Mouse (Mus musculus): ENCODE data around the gene Fxyd1. TPM values are rescaled to one million over a fixed set of nuclear protein-coding genes. Genes with fewer than 3 reads are reported as not detected.
A peak's percentile ranks its signal among the peaks of the same experiment; 100 is the strongest.

The Fxyd1 gene
- polyA plus RNA-seq, 1 experiment, result not detected

DNA sequence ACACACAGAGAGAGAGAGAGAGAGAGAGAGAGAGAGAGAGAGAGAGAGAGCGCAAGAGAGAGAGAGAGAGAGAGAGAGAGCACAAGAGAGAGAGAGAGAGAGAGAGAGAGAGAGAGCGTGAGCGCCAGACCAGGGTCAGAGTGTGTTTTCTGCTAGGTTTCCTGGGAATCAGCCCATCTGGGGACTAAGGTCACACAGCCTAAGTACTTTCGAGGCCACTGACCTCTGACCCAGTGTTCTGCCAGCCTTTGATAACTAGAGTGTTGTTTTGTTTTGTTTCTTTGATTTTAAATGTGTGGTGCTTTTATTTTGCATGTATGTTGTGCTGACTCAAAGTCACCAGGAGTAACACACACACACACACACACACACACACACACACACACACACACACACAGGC is 1.1 kb downstream of the Fxyd1 start:
- H3K27me3 ChIP-seq (replicated peaks), result peaks cover 77% of the 10 kb centered on the region
- no peaks in the 10 kb centered on the region for H3K9me3 ChIP-seq
- TF ChIP-seq GATA1 (IDR thresholded peaks at IDR 0.05; ENCODE audit: borderline replicate concordance, low read length), result no peak
- TF ChIP-seq FLI1 (IDR thresholded peaks at IDR 0.05; ENCODE audit: low read length), result no peak
- H3K4me3 ChIP-seq (replicated peaks), result no peak overlapping the region
- peaks cover 44% of the 10 kb centered on the region for H3K4me1 ChIP-seq
- no peaks in the 10 kb centered on the region for H3K36me3 ChIP-seq (replicated peaks; ENCODE audit: low read length)

DNA sequence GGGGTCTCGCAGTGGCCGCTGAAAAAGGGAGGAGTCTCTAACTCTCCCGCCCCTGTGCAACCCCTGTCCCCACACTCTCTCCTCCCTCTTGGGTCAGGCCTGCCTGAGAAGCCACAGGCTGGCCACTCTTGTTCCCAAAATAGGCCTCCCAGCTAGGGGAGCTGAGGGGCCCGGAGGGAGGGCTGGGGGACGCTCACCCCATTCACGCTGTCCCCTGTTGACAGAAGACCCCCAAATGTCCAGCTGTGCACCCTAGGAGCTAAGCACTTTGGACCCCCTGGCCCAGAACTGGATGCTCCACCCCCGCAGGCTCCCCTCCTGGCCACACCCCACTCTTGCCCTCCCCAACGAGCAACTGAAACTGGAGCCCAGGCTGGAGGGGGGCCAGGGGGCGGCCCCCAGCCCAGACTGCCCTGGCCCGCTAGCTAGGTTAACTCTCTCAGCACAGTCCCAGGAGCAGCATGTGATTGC is 1.6 kb downstream of the Fxyd1 start:
- no peaks in the 10 kb centered on the region for H3K9me3 ChIP-seq
- peaks cover 77% of the 10 kb centered on the region for H3K27me3 ChIP-seq (replicated peaks)
- H3K4me3 ChIP-seq (replicated peaks), result no peak overlapping the region
- no peaks in the 10 kb centered on the region for H3K36me3 ChIP-seq (replicated peaks; ENCODE audit: low read length)
- no peak for TF ChIP-seq GATA1 (IDR thresholded peaks at IDR 0.05; ENCODE audit: borderline replicate concordance, low read length)
- no peak for TF ChIP-seq FLI1 (IDR thresholded peaks at IDR 0.05; ENCODE audit: low read length)
- peaks cover 49% of the 10 kb centered on the region for H3K4me1 ChIP-seq

DNA sequence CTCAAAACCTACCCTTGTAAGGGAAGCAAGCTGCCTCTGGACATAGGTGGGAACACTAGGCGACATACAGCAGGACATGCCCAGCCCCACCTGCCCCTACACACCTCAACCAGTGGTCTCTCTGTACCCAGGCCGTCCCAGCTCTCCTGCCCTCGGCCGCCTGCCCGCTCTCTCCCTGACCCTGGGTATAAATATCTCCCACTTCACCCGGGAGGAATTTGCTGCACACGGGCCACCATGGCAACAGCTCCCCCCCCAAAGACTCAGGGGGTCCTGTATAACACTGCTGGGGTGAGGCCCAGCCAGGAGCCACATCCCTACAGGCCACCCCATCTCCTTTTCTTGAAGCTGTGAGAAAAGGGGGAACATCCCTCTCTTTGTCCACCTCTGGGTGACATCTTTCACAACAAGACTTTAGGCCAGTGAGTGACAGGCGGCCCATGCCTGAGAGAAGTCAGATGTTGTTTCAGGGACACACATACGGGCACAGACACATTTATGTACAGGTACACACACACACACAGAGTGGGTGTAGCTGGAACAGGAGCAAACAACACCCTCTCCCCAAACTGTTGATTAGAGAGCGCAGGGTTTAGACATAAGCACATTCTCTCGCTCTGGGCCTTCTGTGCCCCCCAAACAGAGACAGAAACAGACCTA is 2.2 kb downstream of the Fxyd1 start:
- H3K4me1 ChIP-seq, result peaks cover 55% of the 10 kb centered on the region
- no peak overlapping the region for H3K4me3 ChIP-seq (replicated peaks)
- TF ChIP-seq FLI1 (IDR thresholded peaks at IDR 0.05; ENCODE audit: low read length) (no peak), GATA1 (IDR thresholded peaks at IDR 0.05; ENCODE audit: borderline replicate concordance, low read length) (no peak)
- H3K9me3 ChIP-seq, result no peaks in the 10 kb centered on the region
- H3K36me3 ChIP-seq (replicated peaks; ENCODE audit: low read length), result no peaks in the 10 kb centered on the region
- H3K27me3 ChIP-seq (replicated peaks), result peaks cover 79% of the 10 kb centered on the region

DNA sequence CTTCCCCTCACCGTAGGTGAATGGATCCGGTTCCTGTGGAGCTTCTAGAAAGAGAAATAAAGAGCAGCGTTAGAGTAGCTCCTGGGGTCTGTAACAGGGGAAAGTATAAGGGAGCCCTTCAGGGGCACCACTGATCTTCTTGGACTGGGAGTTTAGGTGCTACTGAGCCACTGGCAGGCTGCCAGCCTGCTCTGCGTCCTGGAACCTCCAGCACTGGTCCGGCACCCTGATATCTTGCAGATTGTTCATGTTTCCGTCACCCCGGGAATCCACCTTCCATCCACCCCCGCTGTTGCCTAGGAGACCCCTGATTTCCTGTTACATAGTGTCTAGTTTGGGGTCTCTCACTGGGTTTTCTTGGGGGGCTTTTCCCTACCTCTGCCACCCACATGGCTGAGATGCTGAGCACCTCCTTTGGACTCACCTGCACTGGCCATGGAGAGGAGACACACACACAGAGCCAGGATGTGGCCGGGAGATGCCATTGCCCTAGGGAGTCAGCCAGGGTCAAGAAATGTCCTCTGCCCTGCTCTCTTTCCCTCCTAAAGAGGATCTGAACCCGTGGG is 3.0 kb downstream of the Fxyd1 start:
- TF ChIP-seq GATA1 (IDR thresholded peaks at IDR 0.05; ENCODE audit: borderline replicate concordance, low read length) (no peak), FLI1 (IDR thresholded peaks at IDR 0.05; ENCODE audit: low read length) (no peak)
- no peaks in the 10 kb centered on the region for H3K9me3 ChIP-seq
- H3K4me3 ChIP-seq (replicated peaks), result no peak overlapping the region
- peaks cover 54% of the 10 kb centered on the region for H3K4me1 ChIP-seq
- peaks cover 86% of the 10 kb centered on the region for H3K27me3 ChIP-seq (replicated peaks)
- no peaks in the 10 kb centered on the region for H3K36me3 ChIP-seq (replicated peaks; ENCODE audit: low read length)

DNA sequence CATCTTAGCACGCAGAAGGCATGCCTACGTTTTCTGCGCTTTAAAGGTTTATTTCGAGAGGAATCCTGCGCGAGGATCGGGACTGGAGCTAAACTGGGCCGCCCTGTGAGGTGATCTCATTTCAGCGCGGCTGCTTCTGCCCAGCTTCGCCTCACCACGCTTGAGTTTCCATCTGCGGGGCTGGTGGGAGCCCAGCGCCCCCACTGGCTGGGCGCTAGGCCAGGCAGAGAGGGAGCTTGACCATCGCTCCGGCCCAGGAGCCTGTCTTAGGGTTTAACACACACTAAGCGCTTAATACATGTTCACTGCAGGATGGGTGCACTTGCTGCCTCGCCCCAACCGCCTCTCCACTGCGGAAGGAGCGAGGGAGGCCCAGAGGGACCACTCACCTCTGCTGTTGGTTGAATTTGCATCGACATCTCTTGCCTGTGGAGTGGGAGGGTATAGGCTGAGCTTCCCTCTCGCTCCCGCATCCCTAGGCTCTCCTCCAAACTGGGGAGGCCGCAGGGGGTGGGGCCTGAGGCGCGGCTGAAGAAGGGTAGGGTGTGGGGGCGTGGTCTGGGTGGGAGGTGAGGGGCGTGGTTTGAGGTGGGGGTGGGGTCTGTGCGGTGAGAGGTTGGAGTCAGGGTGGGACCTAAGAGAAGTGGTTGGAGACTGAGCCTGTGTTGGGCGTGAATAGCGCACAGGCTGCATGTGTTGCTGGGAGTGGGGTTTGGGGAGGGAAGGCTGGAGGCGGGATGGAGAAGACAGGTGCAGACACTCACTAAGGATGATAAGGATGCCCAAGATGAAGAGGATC is 4.2 kb downstream of the Fxyd1 start:
- TF ChIP-seq GATA1 (IDR thresholded peaks at IDR 0.05; ENCODE audit: borderline replicate concordance, low read length) (no peak), FLI1 (IDR thresholded peaks at IDR 0.05; ENCODE audit: low read length) (no peak)
- H3K4me3 ChIP-seq (replicated peaks), result peak overlapping the region; percentile 82
- H3K4me1 ChIP-seq, result peaks cover 53% of the 10 kb centered on the region
- H3K27me3 ChIP-seq (replicated peaks), result peaks cover 92% of the 10 kb centered on the region
- no peaks in the 10 kb centered on the region for H3K9me3 ChIP-seq
- no peaks in the 10 kb centered on the region for H3K36me3 ChIP-seq (replicated peaks; ENCODE audit: low read length)

DNA sequence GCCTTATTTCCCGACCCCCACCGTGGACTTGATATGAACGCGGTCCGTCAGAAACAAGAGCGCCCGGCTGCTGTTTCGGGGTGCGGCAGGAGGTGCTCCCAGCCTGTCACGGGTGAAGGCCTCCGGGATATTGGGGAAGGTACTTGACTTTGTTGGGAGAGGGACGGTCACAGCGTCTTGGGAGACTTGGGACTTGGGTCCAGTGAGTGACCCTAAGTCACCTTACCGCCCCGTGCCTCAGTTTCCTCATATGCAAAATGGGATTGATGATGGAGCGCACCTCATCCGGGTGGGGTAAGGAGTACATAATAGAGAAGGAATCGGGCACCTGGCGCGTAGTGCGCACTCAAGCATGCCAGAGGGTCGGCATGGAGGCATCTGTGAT is 4.8 kb downstream of the Fxyd1 start:
- TF ChIP-seq FLI1 (IDR thresholded peaks at IDR 0.05; ENCODE audit: low read length), result no peak
- TF ChIP-seq GATA1 (IDR thresholded peaks at IDR 0.05; ENCODE audit: borderline replicate concordance, low read length), result no peak
- H3K4me3 ChIP-seq (replicated peaks), result peak overlapping the region; percentile 82
- H3K27me3 ChIP-seq (replicated peaks), result peaks cover 92% of the 10 kb centered on the region
- H3K9me3 ChIP-seq, result no peaks in the 10 kb centered on the region
- H3K4me1 ChIP-seq, result peaks cover 53% of the 10 kb centered on the region
- no peaks in the 10 kb centered on the region for H3K36me3 ChIP-seq (replicated peaks; ENCODE audit: low read length)

DNA sequence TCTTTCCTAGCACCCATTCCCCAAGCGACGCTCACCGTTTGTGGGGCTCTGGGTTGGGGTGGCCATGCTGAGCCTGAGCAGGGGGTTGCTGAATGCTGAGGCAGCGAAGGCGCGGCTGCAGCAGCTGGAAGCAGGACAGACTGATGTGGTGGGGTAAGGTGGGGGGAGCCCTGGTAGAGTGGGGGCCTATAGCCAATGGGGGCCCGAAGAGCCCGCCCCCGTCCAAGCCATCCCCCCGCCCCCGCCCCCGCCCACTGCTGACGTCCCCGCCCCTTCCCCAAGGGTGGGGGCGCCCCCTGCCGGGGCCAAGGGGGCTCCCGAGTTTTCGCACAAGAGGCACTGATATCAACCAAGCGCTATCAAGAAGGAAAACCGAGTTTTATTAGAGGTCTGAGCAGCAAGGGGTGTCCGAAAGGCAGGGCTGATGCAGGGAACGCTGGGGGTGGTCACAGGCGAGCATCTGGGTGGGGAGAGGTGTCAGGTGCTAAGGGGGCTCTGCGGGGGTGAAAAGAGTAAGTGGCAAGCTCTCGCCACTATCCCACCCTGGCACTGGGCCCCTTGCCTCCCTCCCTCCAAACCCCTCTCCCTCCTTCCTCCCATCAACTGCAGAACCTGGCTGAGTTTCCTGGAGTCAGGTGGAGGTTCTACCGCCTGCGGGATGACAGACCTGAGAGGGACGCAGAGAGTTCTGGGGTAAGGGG is 5.5 kb downstream of the Fxyd1 start, which contains the start of gene Fxyd7:
Fxyd7 (minus strand) TSS at position 147 of the 701 bp plus-strand sequence.
- H3K27me3 ChIP-seq (replicated peaks), result peaks cover 91% of the 10 kb centered on the region
- peak within 1 kb of the TSS; percentile 82 for H3K4me3 ChIP-seq (replicated peaks)
- no peaks in the 10 kb centered on the region for H3K36me3 ChIP-seq (replicated peaks; ENCODE audit: low read length)
- no peak for TF ChIP-seq FLI1 (IDR thresholded peaks at IDR 0.05; ENCODE audit: low read length)
- no peak for TF ChIP-seq GATA1 (IDR thresholded peaks at IDR 0.05; ENCODE audit: borderline replicate concordance, low read length)
- no peaks in the 10 kb centered on the region; the same call in 1 of the 2 replicates for H3K9me3 ChIP-seq
- peaks cover 54% of the 10 kb centered on the region for H3K4me1 ChIP-seq

DNA sequence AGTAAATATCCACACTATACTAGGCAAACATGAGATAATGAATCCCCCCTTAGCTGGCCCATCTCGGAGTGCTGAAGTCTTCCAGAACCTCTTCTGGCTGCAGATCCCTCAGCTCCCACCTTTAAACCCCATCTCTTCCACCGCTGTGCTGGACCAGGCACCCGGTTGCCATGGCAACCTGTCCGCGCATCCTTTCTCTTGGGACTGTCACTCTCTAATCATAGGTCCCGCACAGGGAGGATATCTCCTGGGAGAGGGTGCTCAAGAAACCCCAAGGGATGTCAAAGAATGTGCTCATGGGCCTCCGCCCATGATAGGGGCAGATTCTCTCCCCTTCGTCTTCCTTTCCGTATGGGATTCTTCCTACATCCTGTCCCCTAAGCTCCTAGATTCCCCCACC is 6.1 kb downstream of the Fxyd1 start:
- Histone ChIP-seq H3K4me1 (peaks cover 59% of the 10 kb centered on the region), H3K4me3 (replicated peaks) (peak overlapping the region; percentile 59), H3K9me3 (no peaks in the 10 kb centered on the region; the same call in 1 of the 2 replicates), H3K36me3 (replicated peaks; ENCODE audit: low read length) (no peaks in the 10 kb centered on the region), H3K27me3 (replicated peaks) (peaks cover 94% of the 10 kb centered on the region)
- TF ChIP-seq GATA1 (IDR thresholded peaks at IDR 0.05; ENCODE audit: borderline replicate concordance, low read length) (no peak), FLI1 (IDR thresholded peaks at IDR 0.05; ENCODE audit: low read length) (no peak)

DNA sequence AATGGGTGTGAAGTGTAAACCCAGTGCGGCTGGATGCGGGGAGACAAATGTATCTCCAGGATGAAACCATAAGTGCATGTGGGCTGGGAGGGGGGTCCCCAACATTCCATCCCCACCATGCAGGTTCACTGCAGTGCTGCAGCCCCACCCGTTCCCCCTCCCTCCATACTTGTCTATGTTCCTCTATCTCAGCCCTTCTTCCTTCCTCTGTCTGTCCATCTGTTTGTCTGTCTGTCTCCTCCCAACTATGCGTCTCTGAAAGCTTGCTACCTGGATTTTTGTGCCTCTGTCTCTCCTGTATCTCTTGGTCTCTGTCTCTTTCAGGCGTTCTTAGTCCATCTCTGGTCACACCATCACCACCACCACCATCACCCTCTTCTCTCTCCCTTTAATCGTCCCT is 6.5 kb downstream of the Fxyd1 start:
- H3K27me3 ChIP-seq (replicated peaks), result peaks cover 94% of the 10 kb centered on the region
- H3K9me3 ChIP-seq, result peaks cover 2% of the 10 kb centered on the region; the same call in 1 of the 2 replicates
- peaks cover 58% of the 10 kb centered on the region for H3K4me1 ChIP-seq
- no peak overlapping the region for H3K4me3 ChIP-seq (replicated peaks)
- TF ChIP-seq GATA1 (IDR thresholded peaks at IDR 0.05; ENCODE audit: borderline replicate concordance, low read length) (no peak), FLI1 (IDR thresholded peaks at IDR 0.05; ENCODE audit: low read length) (no peak)
- no peaks in the 10 kb centered on the region for H3K36me3 ChIP-seq (replicated peaks; ENCODE audit: low read length)

Measured in megakaryocyte, embryonic 14.5 days (primary cell).